Mouse (Mus musculus): ENCODE results near the gene Farsa. TPM values are rescaled to one million over a fixed set of nuclear protein-coding genes. Genes with fewer than 3 reads are reported as not detected.

Gene Farsa
- polyA plus RNA-seq, 3 experiments from 2014 or later, result 48.1 to 76.0 (median 58.3) TPM

- no peak for ATAC-seq
Measured at GRCm38 (mm10) chr8:84912391-84912790, 55.6 kb downstream of the Farsa start.

GRCm38 (mm10) chr8:84912895-84913501 lies 56.2 kb downstream of the Farsa start:
- ATAC-seq, result peak; percentile 66

- ATAC-seq, result no peak
Measured at GRCm38 (mm10) chr8:84913502-84913900, 56.7 kb downstream of the Farsa start.

- no peak for ATAC-seq
Measured at GRCm38 (mm10) chr8:84913960-84914359, 57.2 kb downstream of the Farsa start.

GRCm38 (mm10) chr8:84915269-84915668 lies 58.5 kb downstream of the Farsa start:
- no peak for ATAC-seq

- ATAC-seq, result no peak
Measured at GRCm38 (mm10) chr8:84917781-84918180, 61.0 kb downstream of the Farsa start.

GRCm38 (mm10) chr8:84918646-84919045 lies 61.9 kb downstream of the Farsa start:
- ATAC-seq, result no peak

Other genes starting within 250 kb of the Farsa start
- gene Ier2, start 194.1 kb upstream of the Farsa start, polyA plus RNA-seq (2017; shearing (Covaris generic)), result 10 to 100 TPM; 42.4 to 46.3 (median 45.8) TPM
- gene Trmt1, start 170.7 kb upstream of the Farsa start, polyA plus RNA-seq (2017; shearing (Covaris generic)), result 10 to 100 TPM; 28.0 to 61.1 (median 55.5) TPM
- gene Nacc1, start 169.1 kb upstream of the Farsa start, polyA plus RNA-seq (2017; shearing (Covaris generic)), result 1 to 10 TPM; 9.2 to 9.5 (median 9.4) TPM
- 1 to 10 TPM in 2 of 3 experiments, under 1 TPM in 1; 0.20 to 2.7 (median 1.3) TPM for gene Lyl1, start 155.5 kb upstream of the Farsa start, polyA plus RNA-seq (2017; shearing (Covaris generic))
- gene G430095P16Rik, start 134.0 kb upstream of the Farsa start, polyA plus RNA-seq (2017; shearing (Covaris generic)), result 10 to 100 TPM; 11.7 to 25.0 (median 21.7) TPM
- gene Nfix, start 56.6 kb upstream of the Farsa start, polyA plus RNA-seq (2017; shearing (Covaris generic)), result 1 to 10 TPM in 2 of 3 experiments, under 1 TPM in 1; 0.92 to 6.3 (median 3.1) TPM
- gene Dand5, start 34.2 kb upstream of the Farsa start, polyA plus RNA-seq (2017; shearing (Covaris generic)), result 1 to 10 TPM; 4.7 to 5.6 (median 5.4) TPM
- 10 to 100 TPM; 14.6 to 16.7 (median 16.1) TPM for gene Gadd45gip1, start 25.5 kb upstream of the Farsa start, polyA plus RNA-seq (2017; shearing (Covaris generic))
- 100 to 1,000 TPM; 128 to 152 (median 145) TPM for gene Rad23a, start 16.3 kb upstream of the Farsa start, polyA plus RNA-seq (2017; shearing (Covaris generic))
- 100 to 1,000 TPM; 278 to 341 (median 290) TPM for gene Calr, start 10.1 kb upstream of the Farsa start, polyA plus RNA-seq (2017; shearing (Covaris generic))
- gene Syce2, start 15.1 kb downstream of the Farsa start, polyA plus RNA-seq (2017; shearing (Covaris generic)), result 10 to 100 TPM in 1 of 3 experiments, 1 to 10 TPM in 2; 4.3 to 19.0 (median 6.8) TPM
- gene Gcdh, start 36.9 kb downstream of the Farsa start, polyA plus RNA-seq (2017; shearing (Covaris generic)), result 10 to 100 TPM; 14.5 to 19.9 (median 19.2) TPM
- gene Klf1, start 44.9 kb downstream of the Farsa start, polyA plus RNA-seq (2017; shearing (Covaris generic)), result not detected
- 10 to 100 TPM; 10.5 to 21.7 (median 20.0) TPM for gene Dnase2a, start 51.6 kb downstream of the Farsa start, polyA plus RNA-seq (2017; shearing (Covaris generic))
- 1 to 10 TPM in 2 of 3 experiments, under 1 TPM in 1; 0.84 to 1.5 (median 1.1) TPM for gene Mast1, start 80.4 kb downstream of the Farsa start, polyA plus RNA-seq (2017; shearing (Covaris generic))
- gene Rtbdn, start 90.0 kb downstream of the Farsa start, polyA plus RNA-seq (2017; shearing (Covaris generic)), result under 1 TPM in 1 of 3 experiments, not detected in 2; 0.28 TPM
- not detected for gene Gm49661, start 112.4 kb downstream of the Farsa start, polyA plus RNA-seq (2017; shearing (Covaris generic))
- gene Prdx2, start 112.6 kb downstream of the Farsa start, polyA plus RNA-seq (2017; shearing (Covaris generic)), result 100 to 1,000 TPM; 232 to 340 (median 290) TPM
- 10 to 100 TPM; 57.0 to 88.9 (median 72.8) TPM for gene Rnaseh2a, start 112.8 kb downstream of the Farsa start, polyA plus RNA-seq (2017; shearing (Covaris generic))
- gene Junb, start 121.7 kb downstream of the Farsa start, polyA plus RNA-seq (2017; shearing (Covaris generic)), result 10 to 100 TPM; 28.1 to 33.6 (median 33.1) TPM
- 1 to 10 TPM; 2.2 to 4.9 (median 4.6) TPM for gene Hook2, start 133.6 kb downstream of the Farsa start, polyA plus RNA-seq (2017; shearing (Covaris generic))
- not detected for gene Best2, start 157.5 kb downstream of the Farsa start, polyA plus RNA-seq (2017; shearing (Covaris generic))
- gene Asna1, start 168.3 kb downstream of the Farsa start, polyA plus RNA-seq (2017; shearing (Covaris generic)), result 10 to 100 TPM; 50.0 to 67.9 (median 60.7) TPM
- 10 to 100 TPM; 17.8 to 31.0 (median 24.1) TPM for gene Trir, start 169.8 kb downstream of the Farsa start, polyA plus RNA-seq (2017; shearing (Covaris generic))
- 10 to 100 TPM; 13.8 to 18.7 (median 16.5) TPM for gene Tnpo2, start 179.9 kb downstream of the Farsa start, polyA plus RNA-seq (2017; shearing (Covaris generic))
- 1 to 10 TPM; 2.3 to 4.8 (median 2.9) TPM for gene Fbxw9, start 203.1 kb downstream of the Farsa start, polyA plus RNA-seq (2017; shearing (Covaris generic))
- 1 to 10 TPM in 2 of 3 experiments, not detected in 1; 1.9 to 3.3 TPM for gene Gm5741, start 211.0 kb downstream of the Farsa start, polyA plus RNA-seq (2017; shearing (Covaris generic))
- gene Dhps, start 214.8 kb downstream of the Farsa start, polyA plus RNA-seq (2017; shearing (Covaris generic)), result 10 to 100 TPM; 29.3 to 40.4 (median 39.3) TPM
- gene Wdr83os, start 223.8 kb downstream of the Farsa start, polyA plus RNA-seq (2017; shearing (Covaris generic)), result 100 to 1,000 TPM; 114 to 166 (median 129) TPM
- gene Wdr83, start 224.3 kb downstream of the Farsa start, polyA plus RNA-seq (2017; shearing (Covaris generic)), result 10 to 100 TPM; 34.8 to 44.2 (median 38.5) TPM
- 10 to 100 TPM; 80.8 to 94.7 (median 83.8) TPM for gene Man2b1, start 226.3 kb downstream of the Farsa start, polyA plus RNA-seq (2017; shearing (Covaris generic))